Mouse (Mus musculus): ENCODE data around the gene Lnx1. TPM values are rescaled to one million over a fixed set of nuclear protein-coding genes. Genes with fewer than 3 reads are reported as not detected.

Lnx1 gene
- polyA plus RNA-seq, 1 experiment from 2014 or later = 0.83 TPM

DNA sequence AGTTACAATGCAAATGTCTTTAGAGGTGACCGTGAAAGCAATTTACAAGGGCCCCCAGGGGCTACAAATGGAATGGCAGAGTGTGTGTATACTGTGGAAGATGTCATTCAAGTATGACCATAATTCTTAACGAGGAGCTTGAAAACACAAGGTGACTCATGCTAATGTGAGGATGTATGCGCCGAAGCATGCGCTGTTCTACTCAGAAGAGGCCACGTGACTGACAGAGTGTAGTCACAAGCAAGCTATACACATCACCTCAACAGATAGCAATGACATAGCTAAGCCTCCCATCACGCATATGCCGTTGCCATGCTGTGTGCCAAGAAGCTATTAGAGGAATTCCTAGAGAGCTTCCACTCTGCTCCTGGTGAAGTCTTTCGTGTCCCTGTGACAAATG, 5.2 kb downstream of the Lnx1 start:
- H3K4me2 ChIP-seq (replicated peaks) = no peak overlapping the region
- no peaks in the 10 kb centered on the region for H3K36me3 ChIP-seq
- H3K27ac ChIP-seq (replicated peaks) = no peak overlapping the region
- WGBS = 89% methylated on average over 9 of the region's 9 CpGs
- H3K9ac ChIP-seq (replicated peaks) = no peak overlapping the region
- ATAC-seq (ENCODE audit: low FRiP score, low read depth) = no peak
- no peak overlapping the region for H3K4me3 ChIP-seq
- no peaks in the 10 kb centered on the region for H3K9me3 ChIP-seq
- peaks cover 3% of the 10 kb centered on the region; the same call in 1 of the 2 replicates for H3K27me3 ChIP-seq
- no peaks in the 10 kb centered on the region for H3K4me1 ChIP-seq

DNA sequence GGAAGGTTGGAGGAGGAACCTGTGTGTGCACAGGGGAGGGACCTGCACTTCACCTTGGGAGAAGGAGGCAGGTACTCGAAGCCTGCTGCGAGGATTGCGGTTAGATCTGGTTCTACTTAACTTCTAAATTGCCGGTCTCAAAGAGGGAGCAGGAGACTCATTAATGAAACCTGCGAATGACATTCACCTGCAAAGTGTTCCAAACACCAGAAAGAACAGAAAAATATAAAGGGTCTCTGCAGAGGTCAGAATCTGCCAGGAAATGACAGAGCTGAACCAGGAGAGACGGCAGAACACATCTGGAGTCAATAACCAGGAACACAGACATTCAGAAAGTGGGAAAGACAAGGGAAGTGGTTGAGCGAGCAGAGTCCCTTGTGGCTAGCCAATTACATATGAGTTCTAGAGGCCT, 8.3 kb downstream of the Lnx1 start:
- WGBS = 84% methylated on average over 7 of the region's 7 CpGs
- Histone ChIP-seq H3K9ac (replicated peaks) (no peak overlapping the region), H3K27ac (replicated peaks) (no peak overlapping the region), H3K4me3 (no peak overlapping the region), H3K4me2 (replicated peaks) (no peak overlapping the region), H3K27me3 (no peaks in the 10 kb centered on the region), H3K4me1 (no peaks in the 10 kb centered on the region), H3K36me3 (no peaks in the 10 kb centered on the region), H3K9me3 (no peaks in the 10 kb centered on the region)
- ATAC-seq (ENCODE audit: low FRiP score, low read depth) = no peak

DNA sequence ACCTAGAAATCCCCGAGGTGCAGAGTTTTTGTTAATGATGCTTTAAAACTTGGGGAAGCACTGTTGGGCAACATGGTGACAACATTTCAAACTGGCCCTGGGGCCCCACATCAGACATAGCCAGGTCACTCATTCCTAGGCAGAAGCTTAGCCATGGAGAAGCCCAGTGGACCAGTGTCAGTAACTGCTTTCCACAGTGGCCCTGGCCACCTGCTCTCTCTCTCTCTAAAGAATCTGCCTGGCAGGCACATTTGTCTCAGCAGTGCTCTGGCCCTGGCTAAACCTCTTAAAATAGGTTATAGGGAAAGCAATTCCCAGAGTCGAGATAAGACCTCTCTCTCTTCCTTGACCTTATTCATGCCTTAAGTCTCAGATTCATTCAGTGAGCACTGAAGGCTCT, 8.9 kb downstream of the Lnx1 start:
- 71% methylated on average over 2 of the region's 2 CpGs for WGBS
- Histone ChIP-seq H3K9me3 (no peaks in the 10 kb centered on the region), H3K4me3 (no peak overlapping the region), H3K27me3 (no peaks in the 10 kb centered on the region), H3K4me2 (replicated peaks) (no peak overlapping the region), H3K4me1 (no peaks in the 10 kb centered on the region), H3K36me3 (no peaks in the 10 kb centered on the region), H3K9ac (replicated peaks) (no peak overlapping the region), H3K27ac (replicated peaks) (no peak overlapping the region)
- no peak for ATAC-seq (ENCODE audit: low FRiP score, low read depth)

DNA sequence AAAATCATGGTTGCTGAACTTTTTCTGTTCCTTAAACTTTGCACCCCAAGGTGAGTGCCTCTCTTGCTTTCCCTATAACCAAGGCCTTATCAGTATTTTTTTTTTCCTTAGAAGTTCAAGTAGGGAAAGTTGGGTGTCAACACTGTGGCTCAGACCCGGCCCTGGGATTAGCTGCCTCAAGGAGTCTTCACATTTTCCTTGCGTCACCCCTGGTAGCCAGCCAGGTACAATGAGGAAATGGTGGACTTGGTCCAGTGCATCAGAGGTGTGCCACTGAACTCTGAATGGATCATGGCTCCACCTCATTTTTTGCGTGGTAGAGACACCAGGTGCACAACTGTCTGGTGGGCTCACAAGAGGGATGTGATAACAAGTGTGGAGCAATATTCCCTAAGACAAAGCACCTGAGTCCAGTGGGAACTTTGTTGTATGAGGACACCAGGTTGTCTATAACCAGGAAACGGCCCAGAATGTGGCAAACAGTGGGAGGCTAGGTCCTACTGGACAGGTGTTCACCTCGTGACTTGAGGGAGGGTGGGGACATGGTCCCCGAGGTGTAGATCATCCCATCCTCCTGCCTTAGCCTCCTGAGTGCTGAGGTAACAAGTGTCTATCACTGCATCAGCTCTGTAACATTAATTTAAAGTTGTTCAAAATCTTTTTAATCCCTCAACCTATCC, 10.2 kb downstream of the Lnx1 start:
- Histone ChIP-seq H3K27ac (replicated peaks) (no peak overlapping the region), H3K36me3 (no peaks in the 10 kb centered on the region), H3K9me3 (no peaks in the 10 kb centered on the region), H3K4me3 (no peak overlapping the region), H3K27me3 (no peaks in the 10 kb centered on the region), H3K4me1 (no peaks in the 10 kb centered on the region), H3K4me2 (replicated peaks) (no peak overlapping the region), H3K9ac (replicated peaks) (no peak overlapping the region)
- WGBS = 89% methylated on average over 6 of the region's 6 CpGs
- no peak for ATAC-seq (ENCODE audit: low FRiP score, low read depth)

DNA sequence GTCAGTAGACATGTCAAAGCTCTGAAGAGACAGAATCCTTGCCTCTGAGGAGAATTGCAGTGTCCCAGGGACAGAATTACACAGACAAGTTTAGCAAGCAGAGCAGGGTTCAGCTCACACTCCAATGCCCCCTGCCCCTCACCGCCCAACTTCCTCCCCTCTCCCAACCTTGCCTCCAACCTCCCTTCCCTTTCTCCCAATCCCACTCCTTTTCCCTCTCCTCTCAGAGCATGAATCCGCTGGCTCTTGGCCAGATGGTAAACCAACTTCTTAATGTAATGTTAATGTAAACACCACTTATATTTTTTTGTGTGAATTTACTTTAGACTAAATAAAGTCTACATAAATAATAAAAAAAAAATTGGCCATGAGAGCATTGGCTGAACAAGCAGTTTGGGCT, 13.9 kb downstream of the Lnx1 start:
- no peak for ATAC-seq (ENCODE audit: low FRiP score, low read depth)
- no peak overlapping the region for H3K27ac ChIP-seq (replicated peaks)

DNA sequence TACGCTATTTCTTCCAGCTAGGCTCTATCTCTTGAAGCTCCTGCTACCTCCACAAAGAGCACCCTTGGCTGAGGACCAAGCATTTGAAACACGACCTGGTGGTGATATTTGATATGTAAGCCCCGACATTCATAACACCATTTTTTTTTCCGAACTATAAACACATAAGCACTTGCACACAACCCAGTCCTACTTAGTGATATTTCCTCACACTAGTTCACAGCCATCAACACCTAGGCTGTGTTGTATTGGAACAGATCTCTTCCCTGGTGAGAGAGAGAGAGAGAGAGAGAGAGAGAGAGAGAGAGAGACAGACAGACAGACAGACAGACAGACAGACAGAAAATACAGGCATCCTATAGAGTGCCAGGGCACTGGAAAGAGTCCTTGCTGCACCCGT, 17.8 kb downstream of the Lnx1 start:
- no peak for ATAC-seq (ENCODE audit: low FRiP score, low read depth)
- 82% methylated on average over 5 of the region's 5 CpGs for WGBS
- peaks cover under 1% of the 10 kb centered on the region; the same call in 1 of the 2 replicates for H3K27me3 ChIP-seq
- H3K4me2 ChIP-seq (replicated peaks) = no peak overlapping the region
- no peak overlapping the region for H3K4me3 ChIP-seq
- no peaks in the 10 kb centered on the region for H3K36me3 ChIP-seq
- H3K9me3 ChIP-seq = no peaks in the 10 kb centered on the region
- no peaks in the 10 kb centered on the region for H3K4me1 ChIP-seq
- no peak overlapping the region for H3K27ac ChIP-seq (replicated peaks)
- no peak overlapping the region for H3K9ac ChIP-seq (replicated peaks)

More for the DNA sequence above, 13.9 kb downstream of the Lnx1 start:
- 94% methylated on average over 2 of the region's 2 CpGs for WGBS
- Histone ChIP-seq H3K9ac (replicated peaks) (no peak overlapping the region), H3K4me1 (no peaks in the 10 kb centered on the region), H3K36me3 (no peaks in the 10 kb centered on the region), H3K27me3 (no peaks in the 10 kb centered on the region), H3K4me2 (replicated peaks) (no peak overlapping the region), H3K4me3 (no peak overlapping the region), H3K9me3 (no peaks in the 10 kb centered on the region)

DNA sequence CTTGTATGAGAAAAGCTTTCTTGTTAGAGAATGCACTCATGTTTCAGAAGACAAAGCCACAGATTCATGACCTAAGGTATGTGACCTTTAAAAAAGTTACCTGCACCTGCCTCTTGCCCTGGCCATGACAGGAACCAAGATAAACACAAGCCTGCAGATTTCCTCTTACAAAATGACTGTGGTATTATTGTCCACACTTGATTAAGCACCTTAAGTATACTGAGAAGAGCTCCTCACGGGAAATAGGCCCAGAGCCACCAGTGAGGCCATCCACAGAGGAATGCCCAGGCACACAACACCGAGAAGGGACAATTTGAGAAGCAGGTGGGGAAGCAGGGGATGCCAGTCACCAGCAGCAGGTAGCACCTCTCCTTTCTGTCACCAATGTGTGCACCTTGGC, 18.9 kb downstream of the Lnx1 start:
- no peak overlapping the region for H3K27ac ChIP-seq (replicated peaks)
- no peak for ATAC-seq (ENCODE audit: low FRiP score, low read depth)
- 81% methylated on average over 2 of the region's 2 CpGs for WGBS
- no peaks in the 10 kb centered on the region for H3K9me3 ChIP-seq
- H3K36me3 ChIP-seq = no peaks in the 10 kb centered on the region
- H3K4me1 ChIP-seq = no peaks in the 10 kb centered on the region
- no peak overlapping the region for H3K4me3 ChIP-seq
- H3K4me2 ChIP-seq (replicated peaks) = no peak overlapping the region
- H3K27me3 ChIP-seq = peaks cover 11% of the 10 kb centered on the region
- H3K9ac ChIP-seq (replicated peaks) = no peak overlapping the region

DNA sequence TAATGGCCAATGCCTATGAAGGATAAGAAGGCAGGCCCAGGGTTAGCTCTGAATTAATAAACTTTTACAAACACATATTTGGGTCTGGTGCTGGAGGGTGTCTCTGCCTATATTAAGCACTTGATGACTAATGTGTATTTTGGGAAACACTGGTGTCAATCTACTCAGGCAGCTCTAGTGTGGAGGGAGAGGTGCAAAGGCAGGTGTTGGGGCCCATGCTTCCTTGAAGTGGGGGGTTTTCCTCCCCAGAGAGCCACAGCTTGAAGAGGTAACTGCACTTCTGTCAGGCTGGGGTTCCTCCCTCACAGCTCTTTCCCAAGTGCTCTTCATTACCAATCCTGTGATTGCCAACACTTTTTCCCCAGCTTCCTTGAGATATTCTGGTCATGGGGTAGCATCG, 20.0 kb downstream of the Lnx1 start:
- Histone ChIP-seq H3K27ac (replicated peaks) (no peak overlapping the region), H3K4me2 (replicated peaks) (no peak overlapping the region), H3K36me3 (no peaks in the 10 kb centered on the region), H3K27me3 (peaks cover 18% of the 10 kb centered on the region), H3K9ac (replicated peaks) (no peak overlapping the region), H3K4me1 (peaks cover 5% of the 10 kb centered on the region; the same call in 1 of the 2 replicates), H3K4me3 (no peak overlapping the region), H3K9me3 (no peaks in the 10 kb centered on the region)
- 92% methylated on average over 1 of the region's 1 CpGs for WGBS
- no peak for ATAC-seq (ENCODE audit: low FRiP score, low read depth)

DNA sequence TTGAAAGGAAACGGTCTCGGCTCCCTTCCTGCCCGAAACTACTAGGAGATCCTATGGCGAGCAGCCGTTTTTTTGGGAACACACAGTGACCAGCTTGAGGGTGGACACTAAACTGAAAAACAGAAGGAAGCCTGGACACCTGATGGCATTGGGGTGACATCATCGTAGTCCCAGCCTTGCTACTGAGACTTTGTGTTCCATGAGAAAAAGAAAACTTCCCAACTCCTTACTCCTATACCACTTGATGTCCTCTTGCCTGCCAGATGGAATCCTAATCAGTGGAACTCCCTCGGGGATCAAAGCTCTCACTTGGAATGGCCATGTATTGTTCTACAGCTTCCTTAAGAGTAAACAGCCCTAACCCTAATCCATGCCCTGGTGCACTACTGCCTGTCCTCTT, 23.1 kb downstream of the Lnx1 start:
- WGBS = 84% methylated on average over 7 of the region's 7 CpGs
- no peak for ATAC-seq (ENCODE audit: low FRiP score, low read depth)
- Histone ChIP-seq H3K27ac (replicated peaks) (no peak overlapping the region), H3K9ac (replicated peaks) (no peak overlapping the region), H3K4me3 (no peak overlapping the region), H3K9me3 (no peaks in the 10 kb centered on the region), H3K27me3 (peaks cover 25% of the 10 kb centered on the region), H3K36me3 (no peaks in the 10 kb centered on the region), H3K4me1 (peaks cover 13% of the 10 kb centered on the region; the same call in 1 of the 2 replicates), H3K4me2 (replicated peaks) (no peak overlapping the region)

DNA sequence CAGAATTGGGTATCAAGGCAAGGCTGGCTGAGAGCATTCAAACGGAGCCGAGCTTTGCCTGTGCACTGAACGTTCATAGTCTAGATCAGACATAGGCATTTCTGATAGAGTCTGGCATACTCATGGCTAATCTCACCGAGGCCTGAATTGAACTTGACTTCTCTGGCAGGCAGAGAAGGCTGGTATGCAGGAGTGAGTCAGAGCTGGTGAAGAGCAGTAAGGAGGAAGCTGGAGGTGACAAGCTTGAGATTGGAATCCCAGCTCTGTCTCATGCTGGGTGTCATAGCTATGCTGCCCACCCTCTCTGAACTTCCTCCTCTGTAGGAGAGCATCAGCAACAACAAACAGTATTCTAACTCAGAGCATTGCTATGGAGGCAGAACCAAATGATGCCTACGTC, 24.0 kb downstream of the Lnx1 start:
- no peak overlapping the region for H3K4me2 ChIP-seq (replicated peaks)
- H3K9ac ChIP-seq (replicated peaks) = no peak overlapping the region
- H3K9me3 ChIP-seq = no peaks in the 10 kb centered on the region
- H3K4me1 ChIP-seq = peaks cover 13% of the 10 kb centered on the region; the same call in 1 of the 2 replicates
- ATAC-seq (ENCODE audit: low FRiP score, low read depth) = no peak
- H3K27me3 ChIP-seq = peaks cover 25% of the 10 kb centered on the region
- no peaks in the 10 kb centered on the region for H3K36me3 ChIP-seq
- 94% methylated on average over 5 of the region's 5 CpGs for WGBS
- no peak overlapping the region for H3K27ac ChIP-seq (replicated peaks)
- no peak overlapping the region for H3K4me3 ChIP-seq

DNA sequence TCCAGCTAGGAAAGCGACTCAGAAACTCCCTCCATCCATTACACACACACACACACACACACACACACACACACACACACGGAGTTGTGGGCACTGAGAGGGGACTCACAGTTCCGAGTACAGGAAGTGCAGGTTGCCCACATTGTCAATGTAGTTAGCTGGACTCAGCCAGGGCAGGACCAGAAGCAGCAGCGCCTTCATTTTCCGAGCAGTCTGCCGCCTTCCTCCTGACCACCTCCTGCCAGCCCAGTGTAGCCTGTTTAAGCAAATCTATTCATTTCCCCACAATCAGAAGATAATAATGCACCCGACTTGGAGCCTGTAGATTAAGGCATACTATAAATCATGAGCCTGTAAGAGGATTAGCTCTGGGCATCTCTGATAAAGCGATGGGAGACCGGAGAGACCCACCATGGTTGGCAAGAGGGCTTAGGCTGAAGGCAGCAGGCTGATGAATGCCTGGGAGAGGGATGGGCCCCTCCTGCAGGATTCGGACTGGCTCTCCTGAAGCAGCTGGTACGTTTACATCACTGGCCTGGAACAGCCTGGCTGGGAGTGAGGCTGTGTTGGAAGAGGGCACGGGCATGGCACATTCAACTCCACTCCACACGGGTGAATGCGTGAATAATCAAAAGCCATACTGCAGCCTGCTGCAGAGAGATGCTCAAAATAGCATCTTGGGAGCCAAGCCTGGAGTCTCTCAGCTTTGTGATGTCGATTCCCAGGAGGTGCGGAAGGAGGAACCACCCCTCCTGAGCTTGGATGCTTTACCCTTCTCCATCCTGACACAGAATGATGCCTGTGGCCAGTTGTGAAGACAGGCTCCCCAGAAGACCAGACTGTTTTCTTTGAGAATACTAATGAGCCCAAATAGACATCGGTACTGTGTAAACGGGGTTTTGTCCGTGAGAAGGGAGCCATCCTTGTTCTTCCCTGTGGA, 25.0 kb downstream of the Lnx1 start:
- peaks cover 13% of the 10 kb centered on the region; the same call in 1 of the 2 replicates for H3K4me1 ChIP-seq
- peaks cover 25% of the 10 kb centered on the region for H3K27me3 ChIP-seq
- H3K27ac ChIP-seq (replicated peaks) = peak overlapping the region; percentile 47
- no peaks in the 10 kb centered on the region for H3K9me3 ChIP-seq
- no peaks in the 10 kb centered on the region for H3K36me3 ChIP-seq
- 0 out of 2 replicates have a peak overlapping the region, but pooled peaks have one; percentile 4 for H3K4me3 ChIP-seq
- H3K9ac ChIP-seq (replicated peaks) = peak overlapping the region; percentile 11; the same call in 1 of the 2 replicates
- peak; percentile 97 for ATAC-seq (ENCODE audit: low FRiP score, low read depth)
- H3K4me2 ChIP-seq (replicated peaks) = peak overlapping the region; percentile 33
- WGBS = 46% methylated on average over 19 of the region's 19 CpGs

DNA sequence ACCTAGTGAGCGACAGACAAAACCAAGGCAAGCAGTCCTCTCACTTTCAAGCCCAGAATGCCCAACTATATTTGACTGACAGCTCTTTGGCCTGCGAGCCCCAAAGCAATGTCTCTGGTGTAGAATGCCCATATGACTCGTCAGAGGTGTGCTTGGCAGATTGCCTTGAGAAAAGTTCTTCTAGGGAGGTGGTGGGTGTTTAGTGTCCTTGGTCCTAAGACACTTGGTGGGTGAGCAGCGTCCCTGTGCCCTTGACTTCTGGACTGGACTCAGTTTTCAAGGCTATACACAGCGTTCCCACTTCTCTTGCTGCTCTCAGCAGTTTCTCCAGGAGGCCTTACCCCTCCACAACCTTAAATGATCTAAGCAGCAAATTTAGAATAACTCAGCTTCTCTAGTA, 30.2 kb downstream of the Lnx1 start:
- no peak for ATAC-seq (ENCODE audit: low FRiP score, low read depth)
- Histone ChIP-seq H3K4me1 (peaks cover 6% of the 10 kb centered on the region; the same call in 1 of the 2 replicates), H3K4me2 (replicated peaks) (no peak overlapping the region), H3K4me3 (no peak overlapping the region), H3K36me3 (no peaks in the 10 kb centered on the region), H3K27ac (replicated peaks) (no peak overlapping the region), H3K9me3 (no peaks in the 10 kb centered on the region), H3K9ac (replicated peaks) (no peak overlapping the region), H3K27me3 (peaks cover 6% of the 10 kb centered on the region; the same call in 1 of the 2 replicates)
- 88% methylated on average over 5 of the region's 5 CpGs for WGBS
